Mouse (Mus musculus) hindbrain, postnatal 0 days (tissue): ENCODE data around the gene Mapk1ip1l. TPM values are rescaled to one million over a fixed set of nuclear protein-coding genes. Genes with fewer than 3 reads are reported as not detected.

Experiments used
- ATAC-seq: fragments of 200-750 bp; cut with Nextera tagmentation; 2 replicates; pipeline ENCODE4 v1.8.0; 2017; ENCODE audit warnings: mild to moderate bottlenecking, moderate TSS enrichment, moderate library complexity
- DNase-seq: peaks from one replicate; pipeline ENCODE4 v3.0.0-alpha.2; 2015; ENCODE audit warnings: low spot score
- H3K27ac ChIP-seq: fragments of 300-500 bp; sonication (generic); 2 replicates; pipeline ENCODE4 v1.5.1; 2014; ENCODE audit warnings: mild to moderate bottlenecking
- H3K27me3 ChIP-seq: fragments of 300-500 bp; sonication (generic); 2 replicates; pipeline ENCODE4 v1.6.1; 2014; ENCODE audit warnings: low read length, mixed read lengths; ENCODE audit not compliant: insufficient read depth
- H3K36me3 ChIP-seq: fragments of 300-500 bp; sonication (generic); 2 replicates; pipeline ENCODE4 v1.6.1; 2014; ENCODE audit warnings: low read length, mixed read lengths; ENCODE audit not compliant: insufficient read depth
- H3K4me1 ChIP-seq: fragments of 300-500 bp; sonication (generic); 2 replicates; pipeline ENCODE4 v1.6.1; 2014; ENCODE audit warnings: antibody characterized with exemption, low read length, mixed read lengths; ENCODE audit not compliant: insufficient read depth
- H3K4me2 ChIP-seq: fragments of 300-500 bp; sonication (generic); 2 replicates; pipeline ENCODE4 v1.6.1; 2014; ENCODE audit warnings: low read depth, mild to moderate bottlenecking, low read length, moderate library complexity, mixed read lengths
- H3K4me3 ChIP-seq: fragments of 300-500 bp; sonication (generic); 2 replicates; pipeline ENCODE4 v1.5.1; 2014; ENCODE audit warnings: low read length
- H3K9ac ChIP-seq: fragments of 300-500 bp; sonication (generic); replicated peaks from 2 replicates; pipeline ENCODE4 v1.6.1; 2014; ENCODE audit warnings: mild to moderate bottlenecking, low read length, moderate library complexity, mixed read lengths
- H3K9me3 ChIP-seq: fragments of 300-500 bp; sonication (generic); 2 replicates; pipeline ENCODE4 v1.6.1; 2016; ENCODE audit warnings: low read length, mixed read lengths
- CTCF ChIP-seq: IDR thresholded peaks from 2 replicates; pipeline ENCODE4 v1.5.1; 2016; ENCODE audit warnings: antibody characterized with exemption, control low read depth, low read depth
- WGBS: fragments of 180-500 bp; shearing (Covaris S2); extraction: QIAGEN DNeasy Blood & Tissue Kit; methylation state at CpG from one replicate; pipeline ENCODE4 v1.1.7; 2014; 5-methylcytosine and 5-hydroxymethylcytosine counted together
- polyA plus RNA-seq: library from polyadenylated mRNA; unstranded; fragments of >200 nt; fragmentation: Nextera tagmentation; extraction: Ambion mirVana; gene quantifications from 2 replicates; pipeline ENCODE4 v1.2.1, GENCODE M21; 2015
- total RNA-seq: library from RNA; depleted of rRNA; stranded (reverse); fragments of >200 nt; gene quantifications from 2 replicates; pipeline ENCODE4 v1.2.3, GENCODE M21; 2014; rRNA removed

Mapk1ip1l gene
- total RNA-seq (49.2 and 50.3 TPM in 2 replicates), polyA plus RNA-seq (31.8 and 33.9 TPM in 2 replicates)

- Histone ChIP-seq H3K27me3 (no peaks in the 10 kb centered on the region), H3K4me2 (peak within 1 kb of the TSS; percentile 85), H3K36me3 (no peaks in the 10 kb centered on the region), H3K4me3 (peak within 1 kb of the TSS; percentile 98), H3K4me1 (peaks cover 9% of the 10 kb centered on the region), H3K27ac (peak within 1 kb of the TSS; percentile 99), H3K9me3 (no peaks in the 10 kb centered on the region), H3K9ac (peak within 1 kb of the TSS; percentile 97)
- DNase-seq = peak; percentile 92
- peak; percentile 87 for TF ChIP-seq CTCF
- WGBS = 1% methylated on average over 33 of the region's 34 CpGs
- peak; percentile 95 for ATAC-seq
Measured at GRCm38 (mm10) chr14:47297785-47298407, at the start of gene Mapk1ip1l. Gene Mapk1ip1l, plus strand, starts transcription at chr14:47298266.

DNA sequence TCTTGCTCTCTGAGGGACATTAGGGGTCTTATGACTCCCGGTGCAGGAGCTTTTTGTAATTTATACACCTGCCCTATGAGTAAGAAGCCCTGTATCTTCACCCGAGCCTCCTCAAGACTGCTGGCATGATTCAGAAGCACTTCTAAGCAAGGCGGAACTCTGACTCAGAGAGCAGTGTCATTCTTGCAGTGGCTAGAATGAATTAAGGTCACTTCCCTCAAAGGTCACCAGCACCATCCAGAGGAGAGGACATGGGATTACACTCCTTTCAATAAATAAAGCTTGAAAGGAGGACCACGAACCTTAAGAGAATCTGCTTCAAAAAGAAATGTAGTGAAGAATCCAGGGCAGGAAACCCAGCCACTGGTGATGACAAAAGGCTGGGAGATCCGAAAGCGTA is 48.2 kb upstream of the Mapk1ip1l start:
- Histone ChIP-seq H3K9me3 (no peaks in the 10 kb centered on the region), H3K4me3 (no peak overlapping the region), H3K4me1 (no peaks in the 10 kb centered on the region), H3K36me3 (peaks cover 19% of the 10 kb centered on the region), H3K4me2 (no peak overlapping the region), H3K27me3 (no peaks in the 10 kb centered on the region), H3K9ac (no peak overlapping the region), H3K27ac (no peak overlapping the region)
- TF ChIP-seq CTCF = peak; percentile 57
- WGBS = 84% methylated on average over 6 of the region's 6 CpGs
- ATAC-seq (no peak), DNase-seq (peak; percentile 14)

DNA sequence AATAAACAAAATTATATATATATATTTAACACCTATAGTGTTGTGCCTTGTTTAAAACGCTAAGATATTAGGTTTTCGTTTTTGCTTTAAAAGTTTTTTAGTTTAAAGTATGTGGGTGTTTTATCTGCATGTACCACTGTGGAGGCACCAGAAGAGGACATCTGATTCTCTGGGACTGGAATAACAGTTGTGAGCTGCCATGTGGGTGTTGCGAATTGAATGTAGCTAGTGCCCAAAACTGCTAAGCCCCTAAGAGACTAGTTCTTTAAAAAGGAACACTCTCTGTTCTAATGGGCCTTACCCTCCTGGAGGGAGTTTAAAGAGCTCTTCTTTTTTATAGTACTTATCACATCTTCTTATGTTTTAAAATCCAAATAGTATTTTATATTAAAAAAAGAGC is 33.2 kb upstream of the Mapk1ip1l start:
- Histone ChIP-seq H3K4me1 (no peaks in the 10 kb centered on the region), H3K4me3 (no peak overlapping the region), H3K4me2 (no peak overlapping the region), H3K36me3 (peaks cover 32% of the 10 kb centered on the region), H3K27me3 (no peaks in the 10 kb centered on the region), H3K9me3 (no peaks in the 10 kb centered on the region), H3K9ac (no peak overlapping the region), H3K27ac (no peak overlapping the region)
- ATAC-seq (no peak), DNase-seq (no peak)
- no peak for TF ChIP-seq CTCF
- WGBS = 96% methylated on average over 3 of the region's 3 CpGs

- TF ChIP-seq CTCF = no peak
- peaks cover 28% of the 10 kb centered on the region for H3K36me3 ChIP-seq
- H3K4me2 ChIP-seq = no peak overlapping the region
Measured at GRCm38 (mm10) chr14:47265829-47266228, 32.2 kb upstream of the Mapk1ip1l start.

GRCm38 (mm10) chr14:47269056-47269455 is 29.0 kb upstream of the Mapk1ip1l start:
- Histone ChIP-seq H3K9ac (no peak overlapping the region), H3K27ac (no peak overlapping the region), H3K4me3 (no peak overlapping the region), H3K4me1 (no peaks in the 10 kb centered on the region), H3K9me3 (no peaks in the 10 kb centered on the region), H3K27me3 (no peaks in the 10 kb centered on the region), H3K36me3 (peaks cover 27% of the 10 kb centered on the region), H3K4me2 (no peak overlapping the region)
- WGBS = 97% methylated on average over 4 of the region's 4 CpGs
- DNase-seq (no peak), ATAC-seq (no peak)
- TF ChIP-seq CTCF = no peak

More at GRCm38 (mm10) chr14:47265829-47266228, 32.2 kb upstream of the Mapk1ip1l start:
- Histone ChIP-seq H3K9me3 (no peaks in the 10 kb centered on the region), H3K27ac (no peak overlapping the region), H3K4me1 (no peaks in the 10 kb centered on the region), H3K9ac (no peak overlapping the region), H3K4me3 (no peak overlapping the region), H3K27me3 (no peaks in the 10 kb centered on the region)
- WGBS = 87% methylated on average over 8 of the region's 8 CpGs
- ATAC-seq (no peak), DNase-seq (no peak)

DNA sequence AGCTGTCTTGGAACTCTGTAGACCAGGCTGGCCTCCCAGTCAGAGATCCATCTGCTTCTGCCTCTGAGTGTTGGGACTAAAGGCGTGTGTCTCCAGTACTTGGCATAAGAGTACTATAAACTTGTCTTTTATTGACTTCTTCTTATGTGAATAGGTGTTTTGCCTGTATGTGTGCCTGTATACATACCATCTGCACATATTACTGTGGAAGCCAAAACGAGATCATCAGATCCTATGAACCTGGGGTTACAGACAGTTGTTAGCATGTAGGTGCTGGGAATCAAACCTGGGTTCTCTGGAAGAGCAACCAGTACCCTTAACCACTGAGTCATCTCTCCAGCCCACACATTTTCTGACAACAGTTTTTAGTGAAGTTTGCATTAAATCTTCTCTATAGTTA is 28.4 kb upstream of the Mapk1ip1l start:
- Histone ChIP-seq H3K4me3 (no peak overlapping the region), H3K27me3 (no peaks in the 10 kb centered on the region), H3K27ac (no peak overlapping the region), H3K4me2 (no peak overlapping the region), H3K9ac (no peak overlapping the region), H3K9me3 (no peaks in the 10 kb centered on the region), H3K36me3 (peaks cover 27% of the 10 kb centered on the region), H3K4me1 (no peaks in the 10 kb centered on the region)
- no peak for TF ChIP-seq CTCF
- 98% methylated on average over 2 of the region's 2 CpGs for WGBS
- ATAC-seq (no peak), DNase-seq (no peak)

- H3K27ac ChIP-seq = no peak overlapping the region
- no peak for ATAC-seq
- no peaks in the 10 kb centered on the region for H3K27me3 ChIP-seq
- no peaks in the 10 kb centered on the region for H3K9me3 ChIP-seq
- TF ChIP-seq CTCF = no peak
- H3K4me1 ChIP-seq = no peaks in the 10 kb centered on the region
- H3K36me3 ChIP-seq = peaks cover 6% of the 10 kb centered on the region
- no peak for DNase-seq
- no peak overlapping the region for H3K4me2 ChIP-seq
- H3K4me3 ChIP-seq = no peak overlapping the region
- H3K9ac ChIP-seq = no peak overlapping the region
- 70% methylated on average over 3 of the region's 3 CpGs for WGBS
Measured at GRCm38 (mm10) chr14:47273751-47274150, 24.3 kb upstream of the Mapk1ip1l start.
